Mouse (Mus musculus) heart, embryonic 14.5 days (tissue): ENCODE results near the gene Eef1akmt4. TPM values are rescaled to one million over a fixed set of nuclear protein-coding genes. Genes with fewer than 3 reads are reported as not detected.
A peak's percentile ranks its signal among the peaks of the same experiment; 100 is the strongest.

Source experiments
- ATAC-seq: fragments of 200-750 bp; cut with Nextera tagmentation; 2 replicates; pipeline ENCODE4 v1.8.0; 2017; ENCODE audit warnings: low read depth, moderate TSS enrichment; ENCODE audit not compliant: insufficient number of reproducible peaks, insufficient read depth, low FRiP score
- H3K27ac ChIP-seq, 2 experiments: fragments of 200-500 bp in 1 of 2; fragments of 300-500 bp in 1 of 2; sonication (generic) in 1 of 2; replicated peaks in 1 of 2; 2 replicates each; pipeline ENCODE4 v1.5.1; 2012 to 2014; ENCODE audit warnings: low read depth in 2 of 2, low read length in 2 of 2, control low read depth in 1 of 2, mild to moderate bottlenecking in 1 of 2, mixed read lengths in 1 of 2; ENCODE audit not compliant: control insufficient read depth in 1 of 2, insufficient read depth in 1 of 2
- H3K27me3 ChIP-seq: fragments of 300-500 bp; sonication (generic); 2 replicates; pipeline ENCODE4 v1.6.1; 2014; ENCODE audit warnings: mild to moderate bottlenecking, low read length, control low read depth; ENCODE audit not compliant: control insufficient read depth, insufficient read depth
- H3K36me3 ChIP-seq: fragments of 300-500 bp; sonication (generic); 2 replicates; pipeline ENCODE4 v1.6.1; 2014; ENCODE audit warnings: mild to moderate bottlenecking, control low read depth, low read length, mixed read lengths; ENCODE audit not compliant: control insufficient read depth, insufficient read depth
- H3K4me1 ChIP-seq, 2 experiments: fragments of 200-500 bp in 1 of 2; fragments of 300-500 bp in 1 of 2; sonication (generic) in 1 of 2; 2 replicates each; pipeline ENCODE4 v1.6.1; 2012 to 2014; ENCODE audit warnings: low read length in 2 of 2, control low read depth in 1 of 2, mixed read lengths in 1 of 2; ENCODE audit not compliant: control insufficient read depth in 2 of 2, insufficient read depth in 2 of 2
- H3K4me2 ChIP-seq: fragments of 300-500 bp; sonication (generic); 2 replicates; pipeline ENCODE4 v1.6.1; 2014; ENCODE audit warnings: mild to moderate bottlenecking, low read length
- H3K4me3 ChIP-seq, 2 experiments: fragments of 200-500 bp in 1 of 2; fragments of 300-500 bp in 1 of 2; sonication (generic) in 1 of 2; 2 replicates each; pipeline ENCODE4 v1.5.1; 2012 to 2014; ENCODE audit warnings: low read length in 2 of 2, mild to moderate bottlenecking in 2 of 2, control low read depth in 1 of 2, low read depth in 1 of 2, moderate library complexity in 1 of 2; ENCODE audit not compliant: control insufficient read depth in 1 of 2, insufficient read depth in 1 of 2
- H3K9ac ChIP-seq: fragments of 300-500 bp; sonication (generic); 2 replicates; pipeline ENCODE4 v1.6.1; 2014; ENCODE audit warnings: mild to moderate bottlenecking, low read length
- H3K9me3 ChIP-seq: fragments of 300-500 bp; sonication (generic); 2 replicates; pipeline ENCODE4 v1.6.1; 2016; ENCODE audit warnings: low read length, control low read depth; ENCODE audit not compliant: control insufficient read depth
- WGBS: fragments of 180-500 bp; shearing (Covaris S2); extraction: QIAGEN DNeasy Blood & Tissue Kit; methylation state at CpG from one replicate; pipeline ENCODE4 v1.1.7; 2014; 5-methylcytosine and 5-hydroxymethylcytosine counted together
- polyA plus RNA-seq: library from polyadenylated mRNA; unstranded; fragments of >200 nt; fragmentation: Nextera tagmentation; extraction: Ambion mirVana; gene quantifications from 2 replicates; pipeline ENCODE4 v1.2.1, GENCODE M21; 2014

Gene Eef1akmt4
- 19.4 TPM in 2 replicates for polyA plus RNA-seq

- peak within 1 kb of the TSS; percentile 76 to 96 for H3K4me3 ChIP-seq
- peak; percentile 89 for ATAC-seq
- peak within 1 kb of the TSS; percentile 98 for H3K4me2 ChIP-seq
- WGBS = 2% methylated on average over 41 of the region's 41 CpGs
- H3K27me3 ChIP-seq = no peaks in the 10 kb centered on the region
- peaks cover 15% of the 10 kb centered on the region for H3K36me3 ChIP-seq
- H3K27ac ChIP-seq = peak within 1 kb of the TSS; percentile 77 to 89
- H3K9me3 ChIP-seq = no peaks in the 10 kb centered on the region
- H3K9ac ChIP-seq = peak within 1 kb of the TSS; percentile 80
- H3K4me1 ChIP-seq = peaks cover 0 to 14% of the 10 kb centered on the region in 2 experiments; a peak in 2 of 4 replicates
These were observed at the start of gene Eef1akmt4, which contains the start of the genes Gm49333 and Alg3 for GRCm38 (mm10) chr16:20611357-20612227. Gene Eef1akmt4, plus strand, starts transcription at chr16:20611593. Gene Gm49333, plus strand, starts transcription at chr16:20611610. Gene Alg3, minus strand, starts transcription at chr16:20611735.

GRCm38 (mm10) chr16:20565075-20565474, 46.3 kb upstream of the Eef1akmt4 start:
- WGBS = 69% methylated on average over 1 of the region's 1 CpGs
- Histone ChIP-seq H3K4me1 (no peaks in the 10 kb centered on the region), H3K36me3 (peaks cover 29% of the 10 kb centered on the region), H3K9ac (no peak overlapping the region), H3K27me3 (no peaks in the 10 kb centered on the region), H3K27ac (no peak overlapping the region), H3K4me2 (no peak overlapping the region), H3K4me3 (no peak overlapping the region), H3K9me3 (no peaks in the 10 kb centered on the region)
- no peak for ATAC-seq

GRCm38 (mm10) chr16:20589366-20589938, 21.9 kb upstream of the Eef1akmt4 start, which contains the start of gene Vwa5b2:
Gene Vwa5b2, plus strand, starts transcription at chr16:20589471.
- Histone ChIP-seq H3K4me1 (peaks cover 5 to 21% of the 10 kb centered on the region in 2 experiments; a peak in 2 of 4 replicates), H3K4me3 (peak within 1 kb of the TSS; percentile 51 to 52), H3K9me3 (no peaks in the 10 kb centered on the region), H3K27me3 (peaks cover 63% of the 10 kb centered on the region), H3K36me3 (no peaks in the 10 kb centered on the region), H3K9ac (peak within 1 kb of the TSS; percentile 48), H3K27ac (no peak within 1 kb of the TSS), H3K4me2 (peak within 1 kb of the TSS; percentile 88)
- ATAC-seq = no peak
- 1% methylated on average over 24 of the region's 24 CpGs for WGBS

GRCm38 (mm10) chr16:20589939-20590679, 21.3 kb upstream of the Eef1akmt4 start:
- under 1% methylated on average over 36 of the region's 39 CpGs for WGBS
- peaks cover 5 to 21% of the 10 kb centered on the region in 2 experiments; a peak in 2 of 4 replicates for H3K4me1 ChIP-seq
- H3K27ac ChIP-seq = no peak overlapping the region
- peak; percentile 48; the same call in 1 of the 2 replicates for ATAC-seq
- H3K4me3 ChIP-seq = peak overlapping the region; percentile 51 to 52
- no peaks in the 10 kb centered on the region for H3K36me3 ChIP-seq
- peak overlapping the region; percentile 48 for H3K9ac ChIP-seq
- H3K9me3 ChIP-seq = no peaks in the 10 kb centered on the region
- peak overlapping the region; percentile 88 for H3K4me2 ChIP-seq
- peaks cover 63% of the 10 kb centered on the region for H3K27me3 ChIP-seq

- Histone ChIP-seq H3K4me1 (peaks cover 5 to 21% of the 10 kb centered on the region in 2 experiments; a peak in 2 of 4 replicates), H3K27ac (no peak overlapping the region), H3K27me3 (peaks cover 63% of the 10 kb centered on the region), H3K9me3 (no peaks in the 10 kb centered on the region), H3K4me3 (peak overlapping the region in 1 of 2 experiments; percentile 52; a peak in 3 of 4 replicates), H3K36me3 (no peaks in the 10 kb centered on the region), H3K9ac (no peak overlapping the region), H3K4me2 (peak overlapping the region; percentile 88)
- ATAC-seq = no peak
- 6% methylated on average over 17 of the region's 17 CpGs for WGBS
These were observed 20.7 kb upstream of the Eef1akmt4 start for GRCm38 (mm10) chr16:20590680-20591038.

GRCm38 (mm10) chr16:20591076-20591705, 20.2 kb upstream of the Eef1akmt4 start:
- WGBS = 7% methylated on average over 47 of the region's 48 CpGs
- Histone ChIP-seq H3K4me1 (peaks cover 5 to 21% of the 10 kb centered on the region in 2 experiments; a peak in 2 of 4 replicates), H3K27me3 (peaks cover 63% of the 10 kb centered on the region), H3K4me2 (peak overlapping the region; percentile 88), H3K4me3 (peak overlapping the region; percentile 8 to 52; a peak in 2 of 4 replicates), H3K9ac (no peak overlapping the region), H3K9me3 (no peaks in the 10 kb centered on the region), H3K36me3 (no peaks in the 10 kb centered on the region), H3K27ac (no peak overlapping the region)
- no peak for ATAC-seq
